Comparison of ENCODE assay signal across 8 mouse cellular contexts in genomic region chr10:81036988-81037580, GRCm38 (mm10). TPM values are rescaled to one million over a fixed set of nuclear protein-coding genes. Genes with fewer than 3 reads are reported as not detected.
DNase-seq lines count a peak whose midpoint lies in the region; ATAC-seq lines count a peak whose summit lies in the region.

TSS of gene Slc39a3 (minus strand) at chr10:81037426.

- H3K9ac ChIP-seq in hindbrain, embryonic 16.5 days (ENCODE audit: low read depth, low read length): peak within 1 kb of the TSS; percentile 95

- H3K4me3 ChIP-seq in hindbrain, embryonic 16.5 days (ENCODE audit: low read length): peak within 1 kb of the TSS; percentile 97
- peak within 1 kb of the TSS; percentile 71 for H3K4me3 ChIP-seq in macrophage (ENCODE audit: inconsistent target)

- H3K27me3 ChIP-seq in hindbrain, embryonic 16.5 days (replicated peaks; ENCODE audit: control insufficient read depth, insufficient read depth, low read length): no peaks in the 10 kb centered on the region

- peak within 1 kb of the TSS; percentile 71 for H3K27ac ChIP-seq in hindbrain, embryonic 16.5 days (ENCODE audit: low read depth, low read length)
- no peak within 1 kb of the TSS for H3K27ac ChIP-seq in macrophage

- ATAC-seq in hindbrain, embryonic 16.5 days: peak; percentile 99

- H3K4me2 ChIP-seq in hindbrain, embryonic 16.5 days (ENCODE audit: low read length): peak within 1 kb of the TSS; percentile 70

- H3K79me2 ChIP-seq in macrophage (ENCODE audit: inconsistent target): peaks cover 6% of the 10 kb centered on the region; the same call in 1 of the 2 replicates

- no peaks in the 10 kb centered on the region for H3K9me3 ChIP-seq in hindbrain, embryonic 16.5 days (ENCODE audit: control insufficient read depth, low read length)

- peak; percentile 98 for DNase-seq in WW6 (ENCODE audit: low read depth, low spot score)
- peak; percentile 99 to 100 for DNase-seq in cerebellum, postnatal 4 days (ENCODE audit: low spot score in 2 of 2)
- peak; percentile 99 for DNase-seq in gastrocnemius, adult 18-20 months (ENCODE audit: low spot score)
- peak; percentile 99 for DNase-seq in left cerebral cortex, adult 18-20 months (ENCODE audit: low spot score in 2 of 2)
- DNase-seq in right cerebral cortex, adult 18-20 months: peak; percentile 98
- DNase-seq in urinary bladder, postnatal 10 days (ENCODE audit: low spot score): peak; percentile 95

- WGBS in hindbrain, embryonic 16.5 days: under 1% methylated on average over 35 of the region's 35 CpGs
- whole genome bisulfite sequencing in macrophage (ENCODE audit: missing documents): 1% methylated on average over 35 of the region's 35 CpGs

- peaks cover 6% of the 10 kb centered on the region; the same call in 1 of the 2 replicates for H3K4me1 ChIP-seq in hindbrain, embryonic 16.5 days (ENCODE audit: control insufficient read depth, insufficient read depth, low read depth, low read length)

- peaks cover 6% of the 10 kb centered on the region; the same call in 1 of the 2 replicates for H3K36me3 ChIP-seq in hindbrain, embryonic 16.5 days (ENCODE audit: control insufficient read depth, insufficient read depth, low read length)
- H3K36me3 ChIP-seq in macrophage (ENCODE audit: inconsistent target): peaks cover 10% of the 10 kb centered on the region; the same call in 1 of the 2 replicates

RNA-seq across cellular contexts. Expression of gene Slc39a3, which starts in this region (rescaled TPM):
- total RNA-seq in gastrocnemius, adult 18-20 months (2021): 10 to 100 TPM; 13.7 TPM
- 48.3 and 54.3 TPM in 2 replicates for polyA plus RNA-seq in hindbrain, embryonic 16.5 days (2015; fragmentation: Nextera tagmentation; extraction: Ambion mirVana)
- total RNA-seq in left cerebral cortex, adult 18-20 months (2021): 10 to 100 TPM; 56.9 to 60.1 TPM
- 10 to 100 TPM in 15 of 26 experiments, 1 to 10 TPM in 11; 2.9 to 20.9 (median 11.1) TPM for total RNA-seq in macrophage (2018; cell fraction: chromatin; rRNA removed)
- total RNA-seq in macrophage (2018; cell fraction: cytosol; rRNA removed): 10 to 100 TPM in 24 of 26 experiments, 1 to 10 TPM in 2; 8.4 to 20.6 (median 15.0) TPM
- 10 to 100 TPM in 21 of 26 experiments, 1 to 10 TPM in 5; 8.2 to 32.4 (median 17.4) TPM for total RNA-seq in macrophage (2018; cell fraction: nucleus; rRNA removed)
- 6.1 to 14.7 TPM (median 14.6 TPM) in 3 replicates for polyA plus RNA-seq in macrophage (2018)
